Mouse (Mus musculus) ES-E14 (cell line): ENCODE results near the gene Hba-a1. TPM values are rescaled to one million over a fixed set of nuclear protein-coding genes. Genes with fewer than 3 reads are reported as not detected.

Experiments
- DNase-seq: peaks from one replicate; pipeline ENCODE4 v3.0.0-alpha.2; 2013; ENCODE audit warnings: low read depth, low spot score
- H3K27ac ChIP-seq: 2 replicates; pipeline ENCODE4 v1.5.1; 2012; ENCODE audit warnings: low read depth, mild to moderate bottlenecking, low read length, moderate library complexity, mixed read lengths; ENCODE audit not compliant: poor library complexity, insufficient read depth, severe bottlenecking
- H3K36me3 ChIP-seq: 2 replicates; pipeline ENCODE4 v1.6.1; 2012; ENCODE audit warnings: mild to moderate bottlenecking, low read length, moderate library complexity, mixed read lengths; ENCODE audit not compliant: control insufficient read depth, poor library complexity, insufficient read depth, severe bottlenecking
- H3K4me1 ChIP-seq, 2 experiments: fragments of 150-350 bp in 1 of 2; sonication (generic) in 1 of 2; 2 replicates each; pipeline ENCODE4 v1.6.1; 2012; ENCODE audit warnings: low read length in 2 of 2, mild to moderate bottlenecking in 1 of 2, mixed read lengths in 1 of 2; ENCODE audit not compliant: control insufficient read depth in 2 of 2, insufficient read depth in 2 of 2, poor library complexity in 1 of 2
- H3K4me3 ChIP-seq, 2 experiments: fragments of 150-350 bp in 1 of 2; sonication (generic) in 1 of 2; 2 replicates each; pipeline ENCODE4 v1.5.1; 2012; ENCODE audit warnings: low read length in 2 of 2, low read depth in 1 of 2, mild to moderate bottlenecking in 1 of 2, mixed read lengths in 1 of 2; ENCODE audit not compliant: insufficient read depth in 1 of 2, poor library complexity in 1 of 2, severe bottlenecking in 1 of 2
- H3K9ac ChIP-seq: 2 replicates; pipeline ENCODE4 v1.6.1; 2012; ENCODE audit warnings: low read depth, mild to moderate bottlenecking, low read length, mixed read lengths; ENCODE audit not compliant: poor library complexity, insufficient read depth, severe bottlenecking
- H3K9me3 ChIP-seq: fragments of 150-350 bp; sonication (generic); 2 replicates; pipeline ENCODE4 v1.6.1; 2012; ENCODE audit warnings: low read depth, mild to moderate bottlenecking, low read length; ENCODE audit not compliant: control insufficient read depth, insufficient read depth
- CHD2 ChIP-seq: IDR thresholded peaks from 2 replicates; pipeline ENCODE4 v1.6.1; 2014; ENCODE audit warnings: mild to moderate bottlenecking, low read depth, low read length, inconsistent platforms
- HCFC1 ChIP-seq: IDR thresholded peaks from 2 replicates; pipeline ENCODE4 v1.6.1; 2012; ENCODE audit warnings: low read length, inconsistent platforms, borderline replicate concordance; ENCODE audit not compliant: insufficient read depth
- MAFK ChIP-seq: IDR thresholded peaks from 2 replicates; pipeline ENCODE4 v1.6.1; 2014; ENCODE audit warnings: mild to moderate bottlenecking, low read depth, low read length, inconsistent platforms; ENCODE audit not compliant: insufficient read depth
- ZC3H11A ChIP-seq: IDR thresholded peaks from 2 replicates; pipeline ENCODE4 v1.6.1; 2012; ENCODE audit warnings: low read depth, mild to moderate bottlenecking, inconsistent platforms, low read length, borderline replicate concordance
- ZNF384 ChIP-seq: IDR thresholded peaks from 2 replicates; pipeline ENCODE4 v1.6.1; 2012; ENCODE audit warnings: low read depth, low read length, inconsistent platforms
- in situ Hi-C, 2 experiments: fragments of 600-800 bp; cut with MboI; formaldehyde crosslinking; loops; one replicate each; pipeline ENCODE4 v1.15.1; 2025; ENCODE audit warnings: low sequenced_read_pairs in 2 of 2, inconsistent platforms in 1 of 2; ENCODE audit not compliant: unreplicated experiment in 2 of 2
- total RNA-seq: library from RNA; depleted of rRNA; stranded (reverse); fragments of 300-350 nt; gene quantifications from 2 replicates; pipeline ENCODE4 v1.2.3, GENCODE M21; 2012

The Hba-a1 gene
- total RNA-seq, 1 experiment: not detected

DNA sequence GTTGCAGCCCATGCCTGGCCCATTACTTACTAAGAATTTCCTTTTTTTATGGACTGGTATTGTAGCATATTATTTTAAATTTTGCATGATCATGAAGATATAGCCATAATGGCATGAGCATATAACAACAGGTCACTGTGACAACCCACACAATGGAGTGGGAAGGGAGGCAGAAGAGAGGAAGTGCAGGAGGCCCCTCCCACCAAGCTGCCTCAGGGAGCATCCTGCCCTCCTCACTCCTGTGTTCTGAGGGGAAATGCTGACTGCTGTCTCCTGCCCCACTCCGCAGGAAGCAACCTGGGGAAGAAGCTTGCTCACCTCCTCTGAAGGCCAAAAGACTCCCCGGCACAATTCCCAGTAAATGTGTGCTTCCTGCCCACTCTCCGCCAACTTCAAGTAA lies 26.6 kb downstream of the Hba-a1 start:
- in situ Hi-C loops: no loop called here
- Histone ChIP-seq H3K9ac (no peak overlapping the region), H3K36me3 (no peaks in the 10 kb centered on the region), H3K4me1 (no peaks in the 10 kb centered on the region), H3K9me3 (no peaks in the 10 kb centered on the region), H3K4me3 (no peak overlapping the region), H3K27ac (no peak overlapping the region)
- TF ChIP-seq MAFK (no peak), ZNF384 (no peak), CHD2 (no peak), HCFC1 (no peak), ZC3H11A (no peak)
- no peak for DNase-seq

DNA sequence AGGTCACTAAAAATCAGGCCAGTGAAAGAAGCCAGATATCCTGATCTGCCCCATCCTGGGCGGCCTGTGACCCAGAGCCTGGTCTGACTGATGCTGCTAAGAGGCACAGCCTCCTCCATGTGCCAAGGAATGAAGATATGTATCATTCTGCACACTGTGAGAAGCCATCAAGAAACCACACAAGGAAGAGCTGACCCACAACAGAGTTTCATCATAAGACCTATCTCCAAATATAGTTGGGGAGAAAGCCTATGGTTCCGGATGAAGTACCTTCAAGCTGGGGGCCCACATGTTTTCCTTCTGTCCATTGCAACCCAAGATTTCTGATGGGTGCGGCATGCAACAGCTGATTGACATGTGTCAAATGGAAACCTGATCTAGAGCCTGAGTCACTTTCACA lies 32.7 kb downstream of the Hba-a1 start:
- Histone ChIP-seq H3K36me3 (no peaks in the 10 kb centered on the region), H3K27ac (no peak overlapping the region), H3K9me3 (no peaks in the 10 kb centered on the region), H3K4me3 (no peak overlapping the region), H3K4me1 (peaks cover 0 to 2% of the 10 kb centered on the region in 2 experiments; a peak in 1 of 4 replicates), H3K9ac (no peak overlapping the region)
- TF ChIP-seq CHD2: no peak
- TF ChIP-seq ZNF384: no peak
- no peak for DNase-seq
- in situ Hi-C loops: no loop called here

DNA sequence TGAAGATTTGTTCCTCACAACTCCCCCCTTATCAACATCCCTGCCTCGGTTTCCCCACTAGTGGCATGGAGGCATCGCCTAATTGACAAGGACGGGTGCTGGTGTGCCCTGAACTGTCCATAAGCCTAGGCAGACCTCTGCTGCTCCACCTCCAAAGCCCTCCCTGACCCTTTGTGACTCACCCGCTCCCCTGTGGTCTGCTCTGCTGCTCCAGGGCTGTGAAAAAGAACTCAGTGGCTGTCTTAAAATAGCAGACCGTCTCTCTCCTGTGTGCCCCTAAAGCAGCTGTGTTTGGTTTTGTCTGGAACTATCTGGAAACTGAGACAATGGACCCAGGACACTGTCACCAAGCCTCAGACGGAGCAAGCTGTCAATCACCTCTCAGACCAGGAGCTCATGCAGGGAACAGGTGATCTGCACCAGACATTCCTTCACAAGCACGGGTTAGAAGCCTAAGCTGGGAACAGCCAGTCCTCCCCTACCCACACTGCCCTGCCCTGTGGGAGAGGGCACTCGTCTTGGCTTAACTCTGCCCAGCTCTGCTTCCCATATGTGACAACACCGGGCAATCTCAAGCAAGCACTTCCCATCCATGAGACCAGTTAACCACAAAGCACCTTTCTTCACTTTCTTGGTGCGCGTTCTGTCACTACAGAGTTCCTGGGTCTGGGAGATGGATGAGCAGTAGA lies 37.3 kb downstream of the Hba-a1 start:
- Histone ChIP-seq H3K9ac (no peak overlapping the region), H3K4me1 (peaks cover 0 to 2% of the 10 kb centered on the region in 2 experiments; a peak in 1 of 4 replicates), H3K36me3 (no peaks in the 10 kb centered on the region), H3K9me3 (no peaks in the 10 kb centered on the region), H3K27ac (no peak overlapping the region), H3K4me3 (no peak overlapping the region)
- in situ Hi-C loops: no loop called here
- no peak for DNase-seq
- no peak for TF ChIP-seq CHD2
- no peak for TF ChIP-seq MAFK
- TF ChIP-seq ZC3H11A: no peak
- TF ChIP-seq ZNF384: no peak
- TF ChIP-seq HCFC1: no peak

DNA sequence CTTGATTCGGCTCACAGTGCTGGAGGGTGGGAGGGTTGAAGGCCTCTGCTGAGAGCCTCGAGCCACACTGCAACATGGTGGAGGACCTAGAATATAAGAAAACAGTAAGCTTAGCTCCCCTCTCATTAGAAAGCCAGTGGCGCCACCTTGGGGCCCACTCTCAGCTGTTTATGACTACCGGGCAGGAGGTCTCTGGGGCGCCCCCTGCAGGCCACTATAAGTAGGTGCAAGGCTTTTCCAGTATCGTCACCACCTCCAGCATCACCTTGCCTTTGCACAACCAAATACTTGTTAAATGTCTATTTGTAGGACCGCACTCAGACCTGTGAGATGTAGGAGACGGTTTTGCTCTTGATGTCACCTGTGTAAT lies 37.9 kb downstream of the Hba-a1 start:
- no peaks in the 10 kb centered on the region for H3K9me3 ChIP-seq
- H3K4me3 ChIP-seq: no peak overlapping the region
- no peak overlapping the region for H3K9ac ChIP-seq
- no peaks in the 10 kb centered on the region for H3K36me3 ChIP-seq
- in situ Hi-C loops: no loop called here
- no peak overlapping the region for H3K27ac ChIP-seq
- TF ChIP-seq CHD2 (no peak), ZC3H11A (peak; percentile 32; the same call in 1 of the 2 replicates)
- peaks cover 0 to 2% of the 10 kb centered on the region in 2 experiments; a peak in 1 of 4 replicates for H3K4me1 ChIP-seq
- peak; percentile 75 for DNase-seq

DNA sequence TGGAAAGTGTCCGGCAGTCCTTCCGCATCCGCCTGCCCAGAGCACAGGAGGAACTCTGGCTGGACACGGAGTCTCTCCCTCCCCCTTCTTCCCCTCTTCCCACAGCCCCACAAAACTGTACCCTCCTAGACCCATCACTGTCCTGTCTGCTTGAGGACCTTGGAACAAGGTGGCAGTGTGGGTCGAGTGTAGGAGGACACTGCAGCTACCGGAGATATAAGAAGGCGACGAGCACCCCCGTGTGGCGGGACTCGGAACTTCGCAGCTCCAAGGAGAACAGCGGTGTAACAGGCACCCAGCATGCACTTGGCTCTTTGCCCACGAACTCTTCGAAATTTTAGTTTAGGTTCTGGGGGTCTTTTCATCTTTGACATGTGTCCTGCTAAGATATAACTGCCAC lies 41.3 kb downstream of the Hba-a1 start:
- no peak overlapping the region for H3K4me3 ChIP-seq
- no peak overlapping the region for H3K27ac ChIP-seq
- in situ Hi-C loops: no loop called here
- H3K9ac ChIP-seq: no peak overlapping the region
- peak; percentile 86 for DNase-seq
- no peaks in the 10 kb centered on the region for H3K9me3 ChIP-seq
- H3K36me3 ChIP-seq: no peaks in the 10 kb centered on the region
- H3K4me1 ChIP-seq: peaks cover 0 to 2% of the 10 kb centered on the region in 2 experiments; a peak in 1 of 4 replicates
- no peak for TF ChIP-seq ZNF384
- TF ChIP-seq ZC3H11A: peak; percentile 67; the same call in 1 of the 2 replicates
- TF ChIP-seq HCFC1: no peak
- no peak for TF ChIP-seq MAFK
